Mouse (Mus musculus): ENCODE results near the gene D230025D16Rik. TPM values are rescaled to one million over a fixed set of nuclear protein-coding genes. Genes with fewer than 3 reads are reported as not detected.

The D230025D16Rik gene
- polyA plus RNA-seq, 2 experiments from 2014 or later, result 12.0 to 17.4 TPM

DNA sequence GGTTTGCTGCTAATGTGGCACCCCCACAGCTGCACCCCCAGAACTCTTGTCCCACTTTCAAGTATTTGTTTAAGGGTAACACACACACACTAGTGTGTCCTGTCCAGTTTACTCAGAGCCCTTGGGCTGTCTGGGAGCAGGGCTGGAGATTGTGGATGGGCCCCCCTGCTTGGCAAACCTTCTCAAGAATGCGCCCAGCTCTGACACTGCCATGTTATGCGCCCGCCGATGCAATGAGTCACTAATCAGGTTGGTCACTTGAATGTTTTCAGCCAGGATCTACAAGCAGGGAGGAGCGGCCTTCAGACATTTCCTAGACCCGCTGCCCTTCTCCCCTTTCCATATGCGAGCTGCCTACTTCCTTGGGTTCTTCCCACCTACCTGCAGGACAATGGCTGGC lies 67.5 kb downstream of the D230025D16Rik start:
- ATAC-seq, result no peak

DNA sequence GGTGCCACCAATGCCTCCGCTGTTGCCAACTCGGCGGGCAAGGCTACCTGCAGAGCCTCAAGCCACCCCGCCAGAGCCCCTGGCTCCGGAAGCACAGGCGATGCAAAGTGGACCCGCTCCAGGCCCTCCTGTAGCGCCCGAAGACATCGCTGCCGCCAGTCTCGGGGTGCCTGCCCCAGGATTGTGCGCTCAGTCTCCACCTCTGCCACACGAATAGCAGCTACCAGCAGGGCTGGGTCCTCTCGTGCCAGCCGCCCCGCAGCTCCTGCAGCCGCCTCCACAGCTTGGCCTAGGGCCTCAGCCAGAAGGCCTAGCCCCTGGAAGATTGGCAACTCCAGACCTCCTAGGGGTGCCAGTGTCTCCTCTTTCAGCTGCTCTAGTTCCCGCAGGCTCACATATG lies 68.5 kb downstream of the D230025D16Rik start:
- ATAC-seq, result no peak

DNA sequence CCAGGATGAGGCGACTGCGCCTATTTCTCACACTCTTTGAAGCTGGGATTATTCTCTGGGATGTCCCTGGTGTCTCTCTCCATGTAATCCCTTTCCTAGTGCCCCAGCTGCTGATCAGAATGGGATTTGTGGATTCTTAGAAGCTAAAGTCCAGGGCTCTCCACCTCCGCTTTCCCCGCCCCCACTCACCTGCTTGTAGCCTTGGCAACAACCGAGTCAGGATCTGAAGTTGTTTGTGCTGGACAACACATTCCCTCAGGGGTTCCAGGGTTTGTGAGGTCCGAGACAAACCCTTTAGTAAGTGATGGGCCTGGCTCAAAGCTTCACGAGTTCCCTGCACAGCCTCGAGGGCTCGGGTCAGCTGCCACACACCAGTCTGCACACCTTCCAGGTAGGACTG lies 69.8 kb downstream of the D230025D16Rik start:
- no peak for ATAC-seq

DNA sequence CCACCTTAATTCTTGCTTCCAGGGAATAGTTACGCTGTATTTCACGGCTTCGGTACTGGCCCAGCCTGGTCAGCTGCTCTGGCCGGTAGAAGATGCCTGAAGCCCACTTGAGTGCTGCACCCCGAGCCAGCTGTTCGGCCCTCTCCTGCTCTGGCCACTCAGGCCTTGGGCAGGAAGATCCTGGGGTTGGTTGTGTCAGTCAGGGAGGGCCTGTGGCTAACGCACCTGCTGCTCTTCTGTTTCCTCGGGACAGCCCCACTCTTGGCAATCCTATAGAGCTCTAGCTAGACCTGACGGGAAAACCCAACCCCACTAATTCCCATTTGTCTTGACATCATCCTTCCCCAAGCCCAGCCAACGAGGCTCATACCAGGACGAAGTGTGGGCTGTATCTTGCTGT lies 70.3 kb downstream of the D230025D16Rik start:
- no peak for ATAC-seq

DNA sequence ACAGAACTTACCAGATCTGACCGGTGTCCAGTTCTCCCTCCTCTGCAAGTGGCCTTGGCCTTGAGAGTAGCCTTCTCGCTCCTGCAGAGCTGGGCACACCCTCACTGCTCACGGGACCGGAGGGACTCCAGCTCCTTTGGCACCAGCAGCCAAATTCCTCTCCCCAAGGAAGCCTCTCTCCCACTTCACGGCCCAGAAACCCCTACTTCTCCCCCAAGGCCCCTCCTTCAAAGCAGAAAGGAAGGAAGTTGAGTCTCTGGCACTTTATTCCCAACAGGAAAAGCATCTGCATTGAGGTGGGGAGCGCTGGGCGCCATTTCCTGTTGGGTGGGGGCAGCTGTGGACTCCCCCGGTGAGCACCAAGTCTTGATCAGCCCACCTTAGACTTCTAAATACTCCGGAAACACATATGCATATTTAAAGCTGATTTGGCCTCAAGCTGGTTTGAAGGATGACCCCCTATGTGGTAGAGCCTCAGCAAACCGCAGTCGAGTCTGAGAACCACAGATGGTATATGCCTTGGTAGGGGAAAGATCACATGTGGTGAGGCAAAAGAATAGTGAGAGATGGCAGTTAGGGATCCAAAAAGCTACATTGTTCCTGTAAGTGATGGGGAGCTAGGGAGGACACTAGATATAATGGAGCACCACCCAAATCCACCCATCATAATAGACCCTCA lies 71.1 kb downstream of the D230025D16Rik start, which contains the start of gene Exoc3l:
Gene Exoc3l, minus strand, starts transcription at position 207 of the 679 bp plus-strand sequence.
- no peak for ATAC-seq

DNA sequence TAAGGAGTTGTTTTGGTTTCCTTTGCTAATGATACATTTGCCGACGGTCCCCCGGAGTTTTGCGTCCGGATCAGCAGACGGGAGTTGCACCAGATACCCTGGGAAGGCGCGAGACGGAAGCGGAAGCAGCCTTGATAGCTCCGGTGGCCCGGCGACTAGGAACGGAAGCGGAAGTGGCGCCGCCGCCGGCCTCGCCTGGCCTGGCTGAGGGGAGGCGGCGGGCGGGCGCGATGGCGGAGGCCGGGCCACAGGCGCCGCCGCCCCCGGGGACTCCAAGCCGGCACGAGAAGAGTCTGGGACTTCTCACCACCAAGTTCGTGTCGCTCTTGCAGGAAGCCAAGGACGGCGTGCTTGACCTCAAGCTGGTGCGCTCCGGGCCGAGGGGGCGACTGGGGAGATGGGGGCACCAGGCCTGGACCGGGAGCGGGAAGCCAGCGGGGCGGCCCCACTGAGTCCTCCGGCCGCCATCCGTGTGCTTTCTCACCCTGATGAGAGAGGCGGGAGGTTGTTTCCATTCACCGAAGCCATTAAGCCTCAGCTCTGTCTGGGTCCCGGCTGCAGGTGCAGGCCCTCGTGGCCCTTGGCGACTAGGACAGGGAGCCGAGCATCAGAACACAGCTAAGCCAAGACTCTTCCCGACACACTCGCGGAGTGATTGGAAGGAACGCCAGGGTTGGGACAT lies 72.7 kb downstream of the D230025D16Rik start, which contains the start of gene E2f4:
Gene E2f4, plus strand, starts transcription at position 153 of the 682 bp plus-strand sequence.
- peak; percentile 99 for ATAC-seq

DNA sequence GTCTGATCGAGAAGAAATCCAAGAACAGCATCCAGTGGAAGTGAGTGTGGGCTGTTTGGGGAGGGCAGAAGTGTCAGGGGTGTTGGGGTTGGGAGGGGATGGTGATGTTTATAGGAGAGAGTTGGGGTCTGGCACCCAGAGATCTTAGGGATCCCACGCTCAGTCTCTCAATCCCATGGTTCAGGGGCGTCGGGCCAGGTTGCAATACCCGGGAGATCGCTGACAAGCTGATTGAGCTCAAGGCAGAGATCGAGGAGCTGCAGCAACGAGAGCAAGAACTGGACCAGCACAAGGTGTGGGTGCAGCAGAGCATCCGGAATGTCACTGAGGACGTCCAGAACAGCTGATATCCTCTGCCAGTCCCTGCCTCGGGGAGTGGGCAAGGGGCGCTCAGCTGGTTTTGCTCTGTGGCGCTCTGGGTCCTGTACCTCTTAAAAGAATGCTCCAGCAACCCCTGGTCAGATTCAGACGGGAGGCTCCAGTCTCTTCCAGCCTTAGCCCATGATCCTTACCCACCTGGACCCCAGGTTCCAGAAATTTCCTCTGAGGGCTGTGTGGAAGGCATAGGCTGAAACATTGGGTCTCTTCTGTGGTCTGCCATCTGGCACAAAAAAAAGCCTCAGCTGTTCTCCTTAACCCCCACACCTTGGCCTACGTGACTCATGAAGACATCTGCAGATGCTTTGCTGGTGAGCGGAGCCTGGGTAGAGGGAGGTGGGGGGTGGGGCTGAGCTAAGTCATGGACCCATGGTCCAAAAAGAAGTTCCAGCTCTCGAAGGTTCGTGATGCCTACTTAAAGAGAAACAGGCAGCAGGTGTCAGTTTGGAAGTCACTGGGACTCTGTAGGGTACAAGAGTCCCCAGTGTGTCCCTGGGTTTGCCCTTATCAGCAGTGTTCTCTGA lies 73.7 kb downstream of the D230025D16Rik start:
- ATAC-seq, result no peak

DNA sequence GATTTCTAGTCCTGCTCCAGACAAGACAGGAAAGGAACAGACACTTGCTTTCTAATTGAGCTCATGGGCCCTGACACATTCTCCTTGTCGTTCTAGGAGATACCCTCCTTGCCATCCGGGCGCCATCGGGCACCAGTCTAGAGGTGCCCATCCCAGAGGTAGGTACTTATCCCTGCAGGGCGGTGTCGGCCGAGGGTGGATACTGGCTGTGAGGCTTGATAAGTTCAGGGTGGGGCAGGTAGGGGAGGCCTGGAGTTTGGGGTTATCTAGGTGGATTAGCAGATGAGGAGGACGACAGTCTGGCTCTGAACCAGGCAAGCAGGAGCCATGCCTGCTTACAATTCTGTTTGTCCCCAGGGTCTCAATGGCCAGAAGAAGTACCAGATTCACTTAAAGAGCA lies 75.0 kb downstream of the D230025D16Rik start:
- no peak for ATAC-seq

Other genes with a start within 250 kb of the D230025D16Rik start
- not detected for gene Ces2h, start 224.3 kb upstream of the D230025D16Rik start, polyA plus RNA-seq (2017; shearing (Covaris generic))
- not detected for gene Ces3a, start 176.5 kb upstream of the D230025D16Rik start, polyA plus RNA-seq (2017; shearing (Covaris generic))
- gene Ces3b, start 141.4 kb upstream of the D230025D16Rik start, polyA plus RNA-seq (2017; shearing (Covaris generic)), result not detected
- not detected for gene Ces4a, start 93.3 kb upstream of the D230025D16Rik start, polyA plus RNA-seq (2017; shearing (Covaris generic))
- 10 to 100 TPM; 34.0 to 49.2 TPM for gene Cbfb, start 54.5 kb upstream of the D230025D16Rik start, polyA plus RNA-seq (2017; shearing (Covaris generic))
- under 1 TPM; 0.42 to 0.62 TPM for gene B3gnt9, start 30.0 kb downstream of the D230025D16Rik start, polyA plus RNA-seq (2017; shearing (Covaris generic))
- 10 to 100 TPM; 54.2 to 64.6 TPM for gene Tradd, start 39.5 kb downstream of the D230025D16Rik start, polyA plus RNA-seq (2017; shearing (Covaris generic))
- 10 to 100 TPM; 17.7 to 24.2 TPM for gene Fbxl8, start 39.5 kb downstream of the D230025D16Rik start, polyA plus RNA-seq (2017; shearing (Covaris generic))
- under 1 TPM; 0.31 to 0.37 TPM for gene Hsf4, start 44.7 kb downstream of the D230025D16Rik start, polyA plus RNA-seq (2017; shearing (Covaris generic))
- not detected for gene Nol3, start 51.0 kb downstream of the D230025D16Rik start, polyA plus RNA-seq (2017; shearing (Covaris generic))
- gene 4931428F04Rik, start 64.7 kb downstream of the D230025D16Rik start, polyA plus RNA-seq (2017; shearing (Covaris generic)), result 1 to 10 TPM in 1 of 2 experiments, under 1 TPM in 1; 0.79 to 1.1 TPM
- gene Exoc3l, start 71.0 kb downstream of the D230025D16Rik start, polyA plus RNA-seq (2017; shearing (Covaris generic)), result 1 to 10 TPM in 1 of 2 experiments, under 1 TPM in 1; 0.54 to 2.0 TPM
- 10 to 100 TPM; 49.1 to 64.7 TPM for gene E2f4, start 72.5 kb downstream of the D230025D16Rik start, polyA plus RNA-seq (2017; shearing (Covaris generic))
- gene Elmo3, start 80.5 kb downstream of the D230025D16Rik start, polyA plus RNA-seq (2017; shearing (Covaris generic)), result 1 to 10 TPM; 6.6 to 7.4 TPM
- 1 to 10 TPM; 1.4 to 2.7 TPM for gene Lrrc29, start 101.1 kb downstream of the D230025D16Rik start, polyA plus RNA-seq (2017; shearing (Covaris generic))
- 100 to 1,000 TPM; 160 to 182 TPM for gene Tmem208, start 101.2 kb downstream of the D230025D16Rik start, polyA plus RNA-seq (2017; shearing (Covaris generic))
- gene Fhod1, start 122.8 kb downstream of the D230025D16Rik start, polyA plus RNA-seq (2017; shearing (Covaris generic)), result 1 to 10 TPM; 2.9 to 3.1 TPM
- gene Slc9a5, start 123.7 kb downstream of the D230025D16Rik start, polyA plus RNA-seq (2017; shearing (Covaris generic)), result under 1 TPM; 0.24 to 0.44 TPM
- gene Plekhg4, start 148.1 kb downstream of the D230025D16Rik start, polyA plus RNA-seq (2017; shearing (Covaris generic)), result under 1 TPM in 1 of 2 experiments, not detected in 1; 0.20 TPM
- not detected for gene Kctd19, start 188.4 kb downstream of the D230025D16Rik start, polyA plus RNA-seq (2017; shearing (Covaris generic))
- not detected for gene Lrrc36, start 188.4 kb downstream of the D230025D16Rik start, polyA plus RNA-seq (2017; shearing (Covaris generic))
- gene Tppp3, start 246.4 kb downstream of the D230025D16Rik start, polyA plus RNA-seq (2017; shearing (Covaris generic)), result under 1 TPM; 0.50 to 0.60 TPM